Mouse (Mus musculus) adrenal gland, postnatal 25 days (tissue): ENCODE data around the gene Lad1. TPM values are rescaled to one million over a fixed set of nuclear protein-coding genes. Genes with fewer than 3 reads are reported as not detected.

ENCODE experiments used
- DNase-seq: peaks from one replicate; pipeline ENCODE4 v3.0.0; 2021; ENCODE audit warnings: mixed read lengths
- total RNA-seq: library from RNA; stranded (reverse); gene quantifications from 2 replicates; pipeline ENCODE4 v1.2.3, GENCODE M21; 2021

The Lad1 gene
- total RNA-seq, 1 experiment from 2014 or later = not detected

DNA sequence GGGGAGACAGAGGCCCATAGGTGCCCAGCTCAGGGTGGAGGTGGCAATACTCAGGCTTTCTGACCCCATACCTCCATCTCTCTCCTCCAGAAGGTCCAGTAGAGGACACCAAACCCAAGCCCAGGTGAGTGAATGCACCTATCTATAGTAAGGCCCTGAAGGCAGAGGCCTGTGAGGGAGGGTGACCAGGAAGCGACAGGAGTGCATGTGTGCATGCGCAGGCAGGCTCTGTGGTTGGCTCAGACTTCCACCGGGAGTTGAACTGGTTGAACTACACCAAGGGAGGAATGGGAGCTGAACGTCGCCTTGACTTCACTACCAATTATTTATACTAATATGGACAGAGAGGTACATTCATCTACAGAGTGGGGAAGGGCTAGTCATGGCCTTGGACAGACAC is 28.2 kb downstream of the Lad1 start:
- DNase-seq = no peak

DNA sequence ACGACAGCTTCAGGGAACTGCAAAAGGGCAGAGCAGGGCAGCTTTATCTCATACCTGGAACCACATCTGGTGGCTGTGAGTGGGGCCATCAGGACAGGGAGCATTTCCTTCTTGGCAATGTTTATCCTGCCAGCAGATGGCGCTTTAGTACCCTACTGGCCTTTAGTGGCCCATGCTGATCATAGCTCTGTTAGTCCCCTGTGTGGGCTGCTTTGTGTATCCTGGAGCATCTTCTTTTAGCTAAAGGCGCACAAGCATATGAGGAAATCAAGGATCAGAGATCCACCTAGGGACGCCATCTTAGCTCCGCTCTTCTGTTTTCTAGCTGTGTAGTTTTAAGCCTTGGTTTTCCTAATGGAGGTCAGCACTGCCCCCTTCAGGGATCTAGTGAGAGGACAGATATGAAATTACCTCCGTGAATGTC is 28.8 kb downstream of the Lad1 start:
- DNase-seq = peak; percentile 40

DNA sequence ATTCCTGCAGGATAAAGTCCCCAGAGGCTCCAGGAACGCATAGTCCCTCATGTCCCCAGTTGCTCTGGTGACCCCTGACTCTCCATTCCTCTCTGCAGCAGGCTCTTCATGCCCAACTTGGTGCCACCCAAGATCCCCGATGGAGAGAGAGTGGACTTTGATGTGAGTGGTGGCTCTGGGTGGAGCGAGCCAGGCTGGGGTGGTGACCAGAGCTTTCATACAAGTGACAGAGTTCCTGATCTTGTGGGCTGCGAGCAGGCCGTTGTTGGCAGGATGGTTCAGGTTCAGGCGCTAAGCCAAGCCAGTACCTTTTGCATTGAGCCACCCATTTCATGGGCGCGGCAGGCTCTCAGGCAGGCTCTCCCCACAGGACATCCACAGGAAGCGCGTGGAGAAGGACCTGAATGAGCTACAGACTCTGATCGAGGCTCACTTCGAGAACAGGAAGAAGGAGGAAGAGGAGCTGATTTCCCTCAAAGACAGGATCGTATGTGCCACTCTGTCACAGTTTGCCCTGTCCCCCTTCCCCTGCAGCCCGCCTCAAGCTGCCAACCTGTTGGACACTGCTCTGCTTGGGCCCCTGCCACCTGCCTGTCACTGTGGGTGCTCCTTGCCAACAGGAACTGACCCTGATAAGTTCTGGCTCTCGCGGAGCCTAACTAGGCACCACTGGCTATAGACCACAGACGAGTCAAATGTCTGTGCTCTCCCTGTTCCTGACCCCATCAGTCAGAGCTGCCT is 29.4 kb downstream of the Lad1 start:
- DNase-seq = no peak

DNA sequence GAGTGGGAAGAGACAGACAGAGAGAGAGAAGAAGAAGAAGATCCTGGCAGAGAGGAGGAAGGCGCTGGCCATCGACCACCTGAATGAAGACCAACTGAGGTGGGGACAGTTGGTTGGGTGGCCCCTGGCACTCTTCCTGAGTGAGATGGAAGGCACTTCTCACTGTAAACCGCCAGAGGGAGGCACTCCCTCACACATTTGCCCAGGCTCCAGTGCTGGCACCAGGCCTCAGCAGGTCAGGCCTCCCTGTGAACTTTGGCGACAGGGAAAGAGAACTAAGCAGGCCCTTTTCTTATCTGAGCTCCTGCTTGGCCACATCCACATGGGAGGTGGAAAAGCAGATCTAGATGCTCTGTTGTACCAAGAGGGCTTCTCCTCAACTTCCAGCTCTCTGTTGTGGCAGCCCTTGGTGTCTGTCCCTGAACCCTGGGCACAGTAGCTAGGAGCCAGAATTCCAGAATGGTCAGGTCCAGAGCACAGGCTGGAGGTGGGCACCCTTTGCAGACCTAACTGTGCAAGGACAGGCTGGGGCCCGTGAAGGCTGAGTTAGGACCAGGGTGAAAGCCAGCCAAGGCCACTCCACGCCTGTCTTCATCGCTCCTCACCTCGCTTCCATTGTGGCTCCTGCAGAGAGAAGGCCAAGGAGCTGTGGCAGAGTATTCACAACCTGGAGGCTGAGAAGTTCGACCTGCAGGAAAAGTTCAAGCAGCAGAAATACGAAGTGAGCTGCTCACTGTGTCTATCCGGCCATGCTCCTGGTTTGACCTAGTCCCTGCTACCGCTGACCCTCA is 32.5 kb downstream of the Lad1 start:
- DNase-seq = peak; percentile 35

DNA sequence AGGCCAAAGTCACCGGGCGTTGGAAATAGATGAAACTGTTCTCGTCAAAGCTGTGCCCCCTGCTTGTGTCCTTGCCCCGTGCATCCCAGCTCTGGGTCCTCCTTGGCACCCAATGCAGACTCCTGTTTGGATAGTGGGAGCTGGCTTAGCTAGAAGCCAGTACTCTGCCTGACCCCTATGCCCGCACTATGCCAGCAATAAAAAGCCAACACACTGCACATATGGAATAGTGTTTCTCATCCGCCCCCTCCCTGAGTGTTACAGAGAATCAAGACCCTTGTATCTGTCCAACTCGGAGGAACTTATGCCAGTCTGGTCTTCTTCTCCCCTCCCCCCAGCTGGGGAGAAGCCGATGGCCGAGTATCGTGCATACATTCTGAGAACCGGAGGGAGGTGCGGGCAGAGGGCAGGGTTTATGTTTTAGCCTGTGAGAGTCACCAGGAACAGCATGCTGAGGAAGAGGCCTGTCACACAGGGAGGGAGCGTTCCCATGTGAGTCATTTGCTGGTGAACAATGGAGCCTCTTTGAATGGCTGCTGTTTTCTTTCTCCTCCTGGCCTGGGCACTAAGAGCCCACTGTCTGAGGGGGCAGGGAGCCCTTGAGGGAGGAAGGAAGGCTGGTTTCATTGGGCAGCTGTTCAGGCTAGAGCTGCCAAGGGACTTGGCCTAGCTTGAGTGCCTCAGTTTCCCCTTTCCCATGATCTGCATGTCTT is 33.8 kb downstream of the Lad1 start:
- DNase-seq = no peak

DNA sequence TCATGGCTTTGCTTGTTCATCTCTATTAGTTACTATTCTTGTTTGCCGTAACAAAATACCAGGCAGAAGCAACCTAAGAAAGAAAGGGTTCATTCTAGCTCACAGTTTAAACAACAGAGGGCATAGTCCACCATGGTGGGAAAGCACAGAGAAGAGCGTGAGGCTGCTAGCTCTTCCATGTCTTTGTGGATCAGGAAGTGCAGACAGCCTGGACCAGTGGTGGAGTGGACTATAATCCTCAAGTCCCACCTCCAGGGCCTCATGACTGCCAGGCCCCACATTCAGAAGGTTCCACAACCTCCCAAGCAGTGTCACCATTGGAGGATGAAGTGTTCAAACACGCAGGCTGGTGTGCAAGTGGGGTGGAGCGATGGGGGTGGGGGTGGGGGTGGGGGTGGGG is 34.8 kb downstream of the Lad1 start:
- no peak for DNase-seq

DNA sequence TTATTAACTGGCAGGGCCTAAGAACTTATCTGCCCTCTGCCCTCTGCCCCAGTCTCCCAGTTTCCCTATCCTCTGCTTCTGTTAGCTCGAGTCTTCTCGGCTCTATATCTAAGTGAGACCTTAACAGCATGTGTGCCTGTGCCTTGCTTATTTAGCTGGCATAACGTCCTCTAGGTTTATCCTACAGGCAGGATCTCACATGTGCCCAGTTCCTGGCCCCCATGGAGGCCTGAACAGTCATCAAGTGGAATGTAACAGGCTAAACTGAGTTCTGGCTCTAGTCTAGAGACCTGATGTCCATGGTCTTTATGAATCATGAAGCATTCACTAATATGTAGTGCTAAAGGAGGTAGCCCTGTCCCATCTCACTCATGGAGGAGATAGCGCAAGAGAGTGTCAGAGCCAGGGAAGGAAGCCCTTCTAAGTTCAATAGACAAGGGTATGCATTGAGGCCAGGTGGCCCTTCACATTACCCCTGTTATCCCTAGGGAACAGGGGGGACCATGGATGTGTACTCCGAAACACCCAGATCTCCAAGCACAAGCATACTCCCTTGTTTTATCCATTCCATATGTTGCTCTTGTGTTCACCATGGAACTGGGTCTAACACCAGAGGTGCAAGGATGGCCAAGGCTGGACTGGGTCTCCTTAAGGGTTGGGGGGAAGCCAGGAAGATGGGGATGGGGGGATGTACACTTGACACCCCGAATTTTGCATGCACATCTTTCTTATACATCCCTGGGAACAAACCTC is 36.4 kb downstream of the Lad1 start:
- no peak for DNase-seq

DNA sequence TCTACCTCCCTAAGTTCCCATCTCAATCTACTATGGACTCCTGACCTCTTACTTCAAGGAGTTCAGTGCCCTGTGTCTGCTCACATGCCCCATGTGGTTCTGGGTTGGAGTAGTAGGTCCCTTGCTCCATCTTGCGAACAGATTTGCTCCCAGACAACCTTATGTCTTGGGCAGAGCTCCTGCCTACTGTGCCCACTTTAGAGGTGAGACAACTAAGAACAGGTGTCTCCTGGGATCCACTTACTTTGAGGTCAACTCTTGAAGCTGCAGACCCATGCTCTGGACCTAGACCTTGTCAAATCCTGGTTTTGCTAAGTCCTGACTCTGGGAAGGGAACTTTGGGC is 36.9 kb downstream of the Lad1 start:
- no peak for DNase-seq

DNA sequence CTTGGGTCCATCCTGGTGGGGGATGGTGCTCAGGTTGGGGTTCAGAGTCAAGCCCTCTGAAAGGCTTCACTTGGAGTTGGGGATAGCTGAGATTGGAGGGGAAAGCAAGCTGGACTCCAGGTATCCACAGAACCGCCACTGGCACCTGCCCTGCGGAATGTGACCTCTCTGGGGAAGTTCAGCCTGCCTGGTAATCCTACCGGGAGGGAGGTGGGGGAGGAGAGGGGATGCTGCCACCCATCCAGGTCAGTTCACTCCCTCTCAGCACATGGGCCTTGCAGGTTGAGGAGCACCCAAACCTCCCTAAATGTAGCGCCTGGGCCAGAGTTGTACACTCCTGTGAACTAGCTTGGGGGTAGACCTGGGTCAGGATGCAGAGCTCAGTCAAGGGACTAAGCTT is 37.7 kb downstream of the Lad1 start:
- DNase-seq = no peak

DNA sequence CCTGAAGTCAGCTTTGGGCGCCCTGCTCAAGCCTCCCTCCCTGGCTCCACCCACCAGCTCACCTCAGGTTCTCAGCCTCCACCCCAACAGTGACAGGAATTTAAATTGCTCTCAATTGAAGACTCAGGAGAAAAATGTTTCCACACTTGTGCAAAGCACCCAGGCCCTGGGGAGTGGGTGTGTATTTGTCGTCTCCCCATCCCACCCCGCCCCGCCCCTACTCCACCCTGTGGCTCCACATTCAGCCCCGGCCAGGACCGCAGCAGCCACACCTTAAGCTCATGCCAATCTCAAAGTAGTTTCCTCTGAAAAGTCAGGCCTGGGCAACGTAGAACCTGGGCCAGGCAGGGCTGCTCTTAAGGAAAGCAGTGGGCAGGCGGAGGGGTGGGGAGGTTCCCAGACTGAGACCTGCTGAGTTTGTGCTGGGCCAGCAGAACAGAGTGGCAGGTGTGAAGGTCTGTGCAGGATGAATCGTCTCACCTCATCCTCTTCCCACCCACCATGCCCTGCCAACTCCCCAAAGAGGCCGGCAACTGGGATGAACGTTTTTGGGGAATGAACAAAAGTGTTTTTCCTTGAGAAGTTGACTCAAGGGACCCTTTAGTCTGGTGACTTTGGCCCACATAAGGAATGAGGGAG is 38.9 kb downstream of the Lad1 start:
- no peak for DNase-seq

DNA sequence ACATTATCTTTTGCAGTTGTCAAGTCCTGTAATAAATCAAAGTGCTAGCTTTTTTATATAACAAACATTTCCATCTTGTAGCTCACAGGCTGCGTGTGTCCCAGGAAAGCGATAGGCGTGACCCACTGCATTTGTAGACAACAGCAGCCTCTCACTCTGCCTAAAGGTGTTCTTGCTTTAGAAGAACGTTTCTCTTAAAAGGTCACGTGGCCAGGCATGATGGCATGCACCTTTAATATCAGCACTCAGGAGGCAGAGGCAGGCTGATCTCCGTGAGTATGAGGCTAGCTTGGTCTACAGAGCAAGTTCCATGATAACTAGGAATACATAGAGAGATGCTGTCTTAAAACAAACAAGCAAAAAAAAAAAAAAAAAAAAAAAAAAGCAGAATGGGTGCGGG is 40.1 kb downstream of the Lad1 start:
- DNase-seq = no peak

DNA sequence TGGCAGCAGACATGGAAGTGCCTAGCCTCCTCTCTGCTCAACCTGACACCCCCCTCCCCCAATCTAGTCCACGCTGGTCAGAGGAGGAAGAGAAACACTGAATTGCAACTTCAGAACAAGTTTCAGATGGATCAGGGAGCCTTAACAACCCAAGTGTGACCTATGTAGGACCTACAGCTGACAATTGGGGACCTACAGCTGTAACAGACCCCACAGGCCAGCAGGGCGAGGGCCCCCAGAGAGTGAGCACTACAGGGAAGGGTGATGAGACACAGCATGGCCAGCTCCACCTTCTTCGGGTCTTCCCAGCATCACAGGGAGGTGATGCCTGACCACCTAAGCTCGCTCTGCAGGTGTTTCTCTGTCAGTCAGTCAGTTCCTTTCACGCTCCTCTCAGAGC is 42.7 kb downstream of the Lad1 start:
- DNase-seq = no peak

DNA sequence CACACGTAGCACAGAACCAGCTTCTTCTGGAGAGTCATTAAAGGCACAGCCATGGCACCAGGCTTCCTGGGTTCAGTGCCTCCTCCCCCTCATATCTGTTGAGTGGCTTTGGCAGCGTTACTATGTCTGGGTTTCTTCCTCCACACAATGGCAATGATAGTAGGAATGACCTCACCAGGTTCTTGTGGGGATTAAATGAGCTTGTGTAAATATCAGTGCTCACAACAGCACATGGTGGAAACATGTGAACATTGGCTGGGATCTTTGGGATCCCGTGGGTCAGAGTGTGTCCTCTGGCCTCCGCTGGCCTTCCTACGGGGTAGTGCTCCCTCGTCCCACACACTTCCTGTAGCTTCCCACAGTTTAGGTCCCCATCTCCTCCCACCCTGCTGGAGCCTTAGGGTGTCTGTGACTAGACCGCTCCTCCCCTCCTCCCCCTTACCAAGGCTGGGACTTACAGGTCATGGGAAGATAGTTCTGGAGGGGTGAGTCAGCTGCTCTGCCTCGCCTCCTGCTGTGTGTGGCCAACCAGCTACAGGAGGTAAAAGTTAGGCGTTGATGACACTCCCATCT is 43.7 kb downstream of the Lad1 start:
- no peak for DNase-seq

DNA sequence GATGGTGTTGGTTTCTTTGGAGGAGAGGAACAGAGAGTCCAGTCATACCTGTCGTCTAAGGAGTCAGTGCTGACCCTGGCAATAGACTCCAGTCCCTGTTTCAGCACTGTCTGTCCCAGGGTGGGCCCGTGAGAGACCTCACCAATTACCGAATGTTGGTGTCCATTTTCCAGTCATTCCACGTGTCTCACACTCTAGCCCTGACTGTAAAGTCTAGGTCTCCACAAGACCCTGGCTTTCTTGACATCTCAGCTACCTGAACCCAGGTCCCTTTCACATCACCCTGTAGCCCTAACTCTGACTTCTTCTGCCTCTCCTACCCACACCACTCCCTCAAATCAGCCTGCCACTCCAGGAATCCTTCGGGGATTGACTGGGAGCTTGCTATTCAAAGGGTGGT is 44.2 kb downstream of the Lad1 start:
- no peak for DNase-seq

DNA sequence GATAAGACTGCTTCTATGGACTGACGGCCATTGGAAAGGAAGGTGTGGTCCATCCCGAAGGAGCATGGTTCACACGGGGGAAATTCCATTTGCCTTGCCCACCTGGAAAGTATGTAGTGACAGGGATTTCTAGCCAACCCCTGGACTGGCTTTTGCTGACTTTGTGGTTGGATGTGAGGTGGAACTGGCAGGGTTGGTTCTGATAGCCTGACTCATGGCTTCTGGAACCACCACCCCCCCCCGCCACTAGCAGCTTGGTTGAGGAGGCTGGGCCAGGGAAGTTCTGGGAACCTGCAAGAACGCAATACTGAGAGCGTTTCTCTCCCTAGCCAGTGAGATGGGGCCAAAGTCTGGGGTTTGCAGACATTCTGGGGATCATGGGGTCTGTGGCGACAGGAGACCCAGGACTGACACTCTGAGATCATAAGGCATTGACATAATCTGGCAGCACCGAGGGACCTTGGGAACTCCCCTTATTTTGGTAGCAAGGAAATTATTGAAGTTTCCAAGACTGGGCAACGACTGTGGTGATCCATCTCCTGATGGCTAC is 45.5 kb downstream of the Lad1 start:
- DNase-seq = no peak

DNA sequence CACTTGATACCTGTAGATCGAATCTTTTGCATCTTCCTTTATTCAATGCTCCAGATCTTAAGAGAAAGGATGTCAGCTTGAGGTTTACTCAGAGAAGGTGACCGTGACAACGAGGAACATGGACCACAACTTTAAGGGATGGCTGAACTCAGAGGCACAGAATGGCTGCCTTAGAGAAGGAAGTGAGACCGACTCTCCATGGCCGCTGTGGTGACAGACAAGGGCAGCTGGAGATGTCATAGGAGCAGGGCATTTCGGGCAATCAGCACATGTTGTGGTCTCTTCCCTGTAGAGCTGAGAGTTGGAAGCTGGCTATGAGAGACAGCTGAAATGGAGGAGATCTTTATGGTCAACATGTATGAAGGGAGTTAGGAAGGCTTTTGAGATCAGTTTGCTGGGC is 46.4 kb downstream of the Lad1 start:
- DNase-seq = no peak

DNA sequence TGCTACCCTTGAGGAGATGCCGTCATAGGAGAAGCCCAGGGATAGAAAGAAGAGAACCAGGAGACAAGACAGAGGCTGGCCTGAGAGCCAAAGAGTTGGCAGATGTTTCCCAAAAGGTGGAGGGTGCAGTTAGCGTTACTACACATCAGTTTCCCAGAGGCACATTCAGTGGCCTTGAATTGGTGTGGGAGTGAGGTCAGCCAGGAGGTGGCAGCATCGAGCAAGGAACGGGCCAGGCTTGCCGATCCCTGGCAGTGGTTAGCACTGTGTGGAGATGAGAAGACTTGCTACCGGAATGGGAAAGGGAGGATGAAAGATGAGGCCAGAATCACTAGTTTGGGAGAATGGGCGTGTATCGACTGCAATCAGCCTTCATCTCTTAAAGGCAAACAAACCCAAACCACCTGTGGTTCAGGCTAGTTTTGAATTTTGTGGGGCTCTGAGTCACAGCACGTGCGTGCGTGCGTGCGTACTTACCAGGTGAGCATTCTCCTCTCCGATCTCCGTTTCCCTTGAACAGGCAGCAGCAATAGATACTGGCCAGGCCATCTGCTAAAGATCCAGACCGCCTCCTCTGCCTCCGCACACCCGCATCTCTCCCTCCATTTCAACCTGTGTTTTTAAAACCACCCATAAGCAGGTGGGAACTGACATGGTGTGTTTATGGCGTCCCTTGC is 47.3 kb downstream of the Lad1 start:
- peak; percentile 88 for DNase-seq

DNA sequence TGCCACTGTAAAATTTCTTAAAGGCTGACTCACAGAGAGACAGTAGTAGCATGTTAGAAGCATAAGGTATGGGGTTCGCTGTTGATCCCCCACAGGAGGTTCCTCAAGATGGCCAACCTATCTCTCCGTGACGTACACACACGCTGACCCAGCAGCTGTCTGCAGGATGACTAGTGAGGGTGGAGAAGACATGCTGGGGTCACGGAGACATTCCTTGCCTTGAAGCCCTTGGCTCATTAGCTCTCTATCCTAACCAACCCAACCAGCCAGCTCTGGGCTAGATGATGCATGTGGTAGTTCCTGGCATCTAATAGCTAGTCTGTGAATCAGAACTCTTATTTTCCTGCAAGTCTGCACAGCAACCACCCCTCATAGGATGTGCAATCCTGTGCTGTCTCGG is 50.2 kb downstream of the Lad1 start:
- no peak for DNase-seq

DNA sequence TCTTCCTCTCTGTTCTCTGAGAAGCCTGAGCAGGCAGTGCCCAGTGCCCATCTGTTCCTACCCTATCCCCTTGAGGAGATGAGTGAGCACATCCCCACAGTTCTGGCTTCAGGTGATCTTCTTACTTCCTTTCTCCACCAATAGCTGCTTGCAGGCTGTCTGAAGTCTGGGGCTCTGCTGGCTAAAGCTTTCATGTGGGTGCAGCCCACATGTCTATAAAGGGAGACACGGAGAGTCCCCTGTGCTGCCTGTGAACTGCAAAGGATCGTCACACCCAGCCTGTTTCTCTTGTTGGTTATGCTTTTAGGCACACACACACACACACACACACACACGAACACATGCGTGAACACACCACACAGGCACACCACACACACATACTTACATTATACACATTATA is 54.6 kb downstream of the Lad1 start:
- DNase-seq = no peak

DNA sequence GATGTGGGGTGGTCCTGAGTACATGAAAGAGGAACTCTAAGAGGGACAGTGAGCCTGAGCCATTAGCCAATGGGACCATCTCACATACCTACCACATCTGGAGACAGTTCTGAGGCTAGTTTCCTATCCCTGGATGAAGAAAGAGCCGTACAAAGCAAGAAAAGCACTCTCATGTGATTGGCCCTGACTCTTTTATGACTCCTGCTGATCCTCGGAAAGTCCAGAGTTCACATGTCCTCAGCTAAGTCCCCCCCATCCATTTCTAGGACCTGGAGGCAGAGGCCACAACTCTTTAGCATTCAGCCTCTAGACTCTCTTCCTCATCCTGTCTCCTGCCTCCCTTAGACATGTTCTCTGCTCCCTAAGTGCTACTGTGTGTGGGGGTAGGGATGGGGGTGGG is 58.9 kb downstream of the Lad1 start:
- DNase-seq = no peak
